Mouse (Mus musculus) v-Abl transformed pro-B cells (cell line): Measurements from ENCODE around the gene Tbxas1.

Experiments
- in situ Hi-C, 2 experiments: fragments of 400-800 bp; cut with MboI; formaldehyde crosslinking; loops; one replicate each; pipeline ENCODE4 v1.15.1; 2025; ENCODE audit not compliant: unreplicated experiment in 2 of 2

Gene Tbxas1

DNA sequence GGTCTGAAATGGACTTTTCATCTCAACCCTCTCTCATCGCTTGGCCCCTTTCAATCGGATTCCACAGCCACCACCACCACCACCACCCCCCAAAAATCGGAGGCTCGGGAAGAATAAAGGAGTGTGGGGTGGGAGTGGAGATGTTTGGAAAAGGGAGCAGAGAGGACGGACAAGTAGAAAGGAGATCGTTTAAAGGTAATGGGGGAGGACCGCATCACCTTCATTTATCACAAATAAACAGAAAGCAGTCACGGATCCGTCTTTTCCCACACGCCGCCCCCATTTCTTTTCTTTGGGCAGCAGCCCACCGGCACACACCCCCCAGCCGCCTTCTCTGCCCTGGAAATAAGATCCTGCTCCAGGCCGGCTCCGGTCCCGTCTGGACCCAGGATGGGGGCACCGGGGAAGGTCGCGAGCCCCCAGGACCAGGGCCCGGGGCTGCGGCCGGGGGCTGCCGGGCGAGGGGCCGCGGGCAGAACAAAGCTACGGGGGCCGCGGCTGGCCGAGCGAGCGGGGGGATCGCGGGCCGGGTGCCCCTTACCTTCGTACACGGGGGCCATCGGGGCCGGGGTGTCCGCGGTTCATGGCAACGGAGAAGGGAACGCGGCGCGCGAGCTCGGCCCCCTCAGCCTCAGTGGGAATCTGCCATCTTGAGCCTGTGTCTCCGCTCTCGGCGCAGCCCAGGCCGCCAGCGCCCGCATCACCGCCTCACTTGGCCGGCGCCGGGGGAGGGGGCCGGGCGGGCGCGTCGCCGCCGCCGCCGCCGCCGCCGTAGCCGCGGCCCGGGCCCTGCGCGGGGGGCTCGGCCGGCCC lies at the start of gene Tbxas1:
Gene Tbxas1, plus strand, starts transcription at position 147 of the 813 bp plus-strand sequence.
- in situ Hi-C loops = loop anchor here in 1 of 2 experiments (10.0 to 25.0 kb wide), 2 partner anchors 459 to 488 kb away; partner anchors contain the start of gene Ttc26

- in situ Hi-C loops = no loop called here
These were observed 49.3 kb upstream of the Tbxas1 start for GRCm38 (mm10) chr6:38825886-38826285.

GRCm38 (mm10) chr6:38826857-38827256 lies 48.3 kb upstream of the Tbxas1 start:
- in situ Hi-C loops = no loop called here

GRCm38 (mm10) chr6:38827435-38827834 lies 47.8 kb upstream of the Tbxas1 start:
- in situ Hi-C loops = no loop called here

DNA sequence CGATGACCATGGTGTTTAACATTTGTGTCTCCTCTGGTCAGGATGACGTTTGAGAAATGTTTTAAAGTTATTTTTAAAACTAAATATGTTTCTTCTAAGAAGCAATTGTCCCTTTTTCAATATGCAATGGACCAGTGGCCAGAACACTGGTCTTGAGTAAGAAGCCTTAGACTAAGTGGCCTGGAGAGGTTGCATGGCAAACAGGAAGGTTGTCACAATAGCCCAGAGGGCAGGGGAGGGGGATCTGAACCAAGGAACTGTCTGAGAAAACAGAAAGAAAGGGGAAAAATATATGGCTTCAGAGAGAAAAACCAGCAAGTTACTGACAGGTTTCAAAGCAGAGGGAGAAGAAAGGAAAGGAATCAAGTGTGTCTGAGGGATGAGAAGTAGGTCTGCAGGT lies 47.0 kb upstream of the Tbxas1 start:
- in situ Hi-C loops = no loop called here

- in situ Hi-C loops = no loop called here
These were observed 45.8 kb upstream of the Tbxas1 start for GRCm38 (mm10) chr6:38829452-38829851.

DNA sequence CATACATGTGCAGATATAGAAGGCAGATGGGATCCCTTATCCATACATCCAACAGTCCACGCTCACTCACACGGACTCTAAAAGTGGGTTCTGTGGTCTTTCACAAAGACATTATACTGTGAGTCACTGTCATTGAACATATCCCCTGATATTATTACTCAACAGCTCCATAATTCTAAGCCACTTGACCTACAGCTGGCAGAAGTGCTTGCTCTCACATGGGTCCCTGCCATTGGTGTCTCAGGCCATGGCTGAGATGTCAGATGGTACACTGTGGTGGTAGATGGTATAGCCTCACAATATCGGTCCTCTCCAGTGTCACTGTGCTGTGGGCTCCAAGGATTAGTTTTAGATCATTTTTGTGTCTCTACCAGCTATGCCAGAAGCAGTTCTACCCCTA lies 41.5 kb upstream of the Tbxas1 start:
- in situ Hi-C loops = no loop called here

DNA sequence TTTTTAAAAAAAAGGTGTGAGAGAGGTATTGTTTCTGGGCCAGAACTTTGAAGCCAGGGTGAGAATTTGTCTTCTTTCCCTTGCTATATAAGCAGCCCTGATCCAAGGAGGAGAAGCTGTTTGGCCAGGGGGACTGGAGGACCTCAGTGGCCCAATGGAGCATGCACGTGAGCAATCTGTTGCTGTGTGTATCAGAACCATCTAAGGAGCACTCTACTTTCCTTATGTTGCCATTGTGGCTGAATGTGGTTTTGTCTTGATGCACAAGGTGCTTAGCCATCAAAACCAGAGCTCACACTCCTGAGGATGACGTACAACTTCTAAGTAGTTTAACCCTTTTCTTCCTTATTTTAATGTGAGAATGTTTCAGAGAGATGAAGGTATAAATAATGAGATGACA lies 40.5 kb upstream of the Tbxas1 start:
- in situ Hi-C loops = no loop called here

DNA sequence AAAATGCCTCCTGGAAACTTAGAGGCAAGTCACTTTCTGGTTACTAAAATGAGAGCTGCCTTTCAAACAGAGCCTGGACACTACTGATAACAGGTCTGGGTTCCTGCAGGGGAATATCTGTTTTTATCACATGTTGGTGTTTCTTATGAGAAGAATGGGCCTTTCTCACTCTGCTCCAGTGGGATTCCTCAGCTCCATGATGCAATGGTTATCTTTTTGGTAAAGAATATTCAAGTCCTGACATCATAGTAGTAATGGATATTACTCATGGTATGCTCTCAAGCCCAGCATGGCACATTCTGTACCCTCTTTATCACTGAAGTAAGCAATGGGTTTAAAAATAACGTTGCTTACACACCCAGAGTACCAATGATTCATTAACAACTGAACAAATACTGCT lies 40.0 kb upstream of the Tbxas1 start:
- in situ Hi-C loops = no loop called here

DNA sequence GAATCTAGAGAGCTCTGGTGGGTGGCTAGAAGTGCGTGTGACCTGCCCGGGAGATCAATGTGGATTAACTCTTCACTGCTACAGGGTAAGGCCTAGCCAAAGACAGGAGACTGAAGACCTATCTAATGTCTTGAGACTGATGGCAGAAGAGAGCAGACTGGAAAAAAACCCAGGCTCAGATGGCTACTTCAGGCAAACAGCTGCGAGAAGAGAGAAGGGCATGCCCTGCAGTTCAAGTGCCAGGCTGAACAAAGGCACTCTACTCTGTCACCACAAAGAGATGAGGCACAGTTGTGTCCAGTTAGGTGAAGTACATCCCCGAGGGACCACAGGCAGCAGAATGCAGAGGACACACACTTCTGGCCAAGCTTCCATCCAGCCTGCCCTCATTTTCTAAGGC lies 37.1 kb upstream of the Tbxas1 start:
- in situ Hi-C loops = no loop called here

GRCm38 (mm10) chr6:38839891-38840290 lies 35.3 kb upstream of the Tbxas1 start:
- in situ Hi-C loops = no loop called here

DNA sequence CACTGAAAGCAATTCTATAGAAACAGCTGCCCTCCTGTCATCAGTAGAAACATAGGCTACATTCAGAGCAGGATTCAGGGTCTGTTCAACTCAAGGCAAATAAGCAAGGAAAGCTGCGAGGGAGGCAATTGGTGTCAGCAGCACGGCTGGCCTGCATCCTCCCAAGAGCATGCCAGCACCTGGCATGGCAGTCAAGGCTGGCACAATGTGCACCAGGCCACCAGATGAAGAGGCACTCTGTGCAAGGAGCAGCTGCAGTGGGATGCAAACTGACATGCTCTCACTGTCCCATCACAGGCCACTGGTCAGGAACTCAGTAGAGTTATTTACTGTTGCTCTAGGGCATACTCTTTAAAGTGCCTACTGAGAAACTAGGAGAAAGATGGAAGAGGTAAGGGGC lies 34.8 kb upstream of the Tbxas1 start:
- in situ Hi-C loops = no loop called here

DNA sequence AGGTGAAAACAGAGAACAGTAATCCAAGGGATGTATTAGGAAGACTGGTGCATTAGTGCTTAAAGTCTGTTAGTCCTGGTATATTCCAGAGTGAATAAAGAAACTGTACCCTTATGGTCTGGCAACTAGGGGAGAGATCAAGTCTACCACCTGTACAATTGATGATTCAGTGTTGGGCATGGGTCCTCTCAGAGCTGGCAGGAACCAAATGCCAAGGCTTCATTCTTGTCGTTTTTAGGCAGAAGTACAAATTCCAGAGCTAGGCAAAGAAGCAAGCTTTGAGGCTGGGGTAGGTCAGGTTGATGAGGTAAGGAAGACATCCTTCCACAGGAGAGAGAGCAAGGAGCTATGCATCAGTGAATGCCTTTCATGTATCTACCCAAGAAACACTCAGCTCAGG lies 34.4 kb upstream of the Tbxas1 start:
- in situ Hi-C loops = no loop called here

DNA sequence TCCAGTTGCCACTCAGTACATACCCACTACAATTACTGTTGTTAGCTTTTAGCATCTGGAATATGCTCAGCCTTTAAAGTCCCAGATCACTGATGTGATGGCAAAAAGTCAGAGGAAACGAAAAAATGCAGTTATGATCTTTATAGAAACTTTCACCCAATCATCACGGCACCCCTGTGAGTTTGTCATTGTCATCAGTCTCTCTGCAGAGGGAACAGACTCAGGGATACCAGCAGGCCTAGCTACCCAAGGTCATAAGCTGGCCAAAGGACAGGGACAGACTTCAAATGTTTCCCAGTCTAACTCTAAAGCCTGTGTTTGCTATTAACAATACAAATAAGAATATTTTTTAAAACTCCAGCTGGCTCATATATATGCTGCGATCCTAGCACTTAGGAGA lies 33.7 kb upstream of the Tbxas1 start:
- in situ Hi-C loops = no loop called here

GRCm38 (mm10) chr6:38845117-38845516 lies 30.1 kb upstream of the Tbxas1 start:
- in situ Hi-C loops = no loop called here

DNA sequence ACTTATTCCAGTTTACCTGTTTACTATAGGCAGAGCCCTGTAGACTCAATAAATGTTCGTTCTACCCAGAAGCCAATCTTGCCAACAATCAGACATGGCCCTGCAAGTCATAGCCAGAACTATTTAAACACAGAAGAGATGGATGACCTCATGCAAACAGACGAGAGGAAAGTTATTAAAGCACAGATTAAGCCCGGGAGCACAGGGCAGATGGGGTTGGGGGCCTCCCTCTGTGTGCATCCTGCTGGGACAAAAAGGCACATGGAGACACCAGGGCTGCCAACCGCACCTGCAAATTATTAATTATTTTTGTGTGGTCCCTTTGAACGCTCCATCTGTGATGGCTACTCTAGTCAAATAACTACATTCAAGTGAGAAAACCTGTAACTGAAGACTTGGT lies 29.3 kb upstream of the Tbxas1 start:
- in situ Hi-C loops = no loop called here

- in situ Hi-C loops = no loop called here
These were observed 28.6 kb upstream of the Tbxas1 start for GRCm38 (mm10) chr6:38846330-38847195.

DNA sequence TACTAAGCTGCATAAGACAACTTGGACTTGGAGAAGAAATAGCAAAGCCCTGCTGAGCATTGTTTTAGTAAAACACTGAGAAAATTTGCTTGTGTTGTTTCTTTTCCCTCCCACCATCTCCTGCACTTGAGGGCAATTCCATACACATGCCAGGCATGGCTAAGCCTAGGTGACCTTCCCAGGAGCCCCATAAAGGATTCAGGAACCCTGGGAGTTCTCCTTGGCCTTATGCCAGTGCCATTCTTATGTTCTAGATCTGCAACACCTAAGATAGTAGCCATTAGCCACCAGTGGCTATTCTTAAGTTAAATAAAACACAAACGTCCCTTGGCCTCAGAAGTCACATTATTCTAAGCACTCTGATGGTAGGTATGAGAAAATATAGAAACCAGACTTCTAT lies 27.8 kb upstream of the Tbxas1 start:
- in situ Hi-C loops = no loop called here

DNA sequence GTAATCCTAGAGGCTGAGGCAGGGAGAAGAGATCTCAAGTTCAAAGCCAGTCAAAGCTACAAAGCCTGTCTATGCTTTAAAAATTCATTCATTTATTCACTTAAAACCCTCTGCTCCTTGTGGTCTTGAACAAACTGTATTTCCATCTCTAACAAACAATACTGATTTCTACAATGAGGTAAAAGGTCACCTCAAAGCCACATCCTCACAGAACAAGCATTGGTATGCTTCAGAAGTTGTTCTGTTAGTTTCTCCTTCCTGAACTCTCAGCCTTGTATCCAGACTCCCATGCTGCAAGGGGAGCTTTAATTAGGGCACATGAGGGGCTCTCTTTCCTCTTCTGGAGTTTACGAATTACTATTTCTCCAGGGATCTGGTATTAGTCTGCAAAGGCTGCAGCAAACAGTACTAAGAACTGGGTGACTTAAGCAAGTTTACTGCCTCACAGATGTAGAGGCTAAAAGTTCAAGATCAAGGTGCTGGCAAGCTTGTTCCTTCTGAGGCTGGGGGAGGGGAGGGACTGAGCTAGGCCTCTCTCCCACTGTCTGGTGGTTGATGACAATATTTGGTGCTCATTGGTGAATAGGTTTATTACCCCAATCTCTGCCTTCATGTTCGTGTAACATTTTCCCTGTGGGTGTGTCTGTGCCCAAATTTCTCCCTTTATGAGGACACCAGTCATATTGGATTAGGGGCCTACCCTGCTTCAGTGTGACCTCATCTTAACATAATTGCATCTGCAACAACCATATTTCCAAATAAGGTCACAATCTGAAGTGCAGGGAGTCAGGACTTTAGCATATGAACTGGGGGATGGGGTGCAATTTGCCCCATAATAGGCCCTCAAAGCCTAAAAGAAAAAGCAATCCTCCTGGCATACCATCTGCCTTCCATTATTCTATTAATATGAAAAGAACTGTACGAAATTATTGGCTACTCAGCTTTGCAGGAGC lies 27.0 kb upstream of the Tbxas1 start:
- in situ Hi-C loops = no loop called here

DNA sequence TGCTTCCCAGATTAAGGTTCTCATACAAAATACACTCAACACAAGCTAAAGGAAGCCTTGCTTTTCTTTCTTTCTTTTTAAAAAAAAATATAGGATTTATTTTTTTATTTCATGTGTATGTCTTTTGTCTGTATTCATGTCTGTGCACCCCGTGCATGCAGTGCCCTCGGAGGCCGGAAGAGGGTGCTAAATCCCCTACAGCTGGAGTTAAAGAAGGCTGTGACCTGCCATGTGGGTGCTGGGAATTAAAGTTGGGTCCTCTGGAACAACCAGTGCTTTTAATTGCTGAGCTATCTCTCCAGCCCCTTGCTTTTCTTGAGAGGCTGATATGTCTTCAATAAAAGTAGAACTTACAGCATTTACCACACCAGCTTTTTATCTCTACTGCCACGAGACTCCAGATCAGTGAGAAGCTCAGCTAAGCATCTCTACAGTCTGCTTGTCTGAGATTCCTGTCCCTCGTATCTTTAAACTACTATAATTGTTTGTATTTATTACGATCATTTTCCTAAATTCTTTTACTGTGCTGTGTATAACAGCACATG lies 24.4 kb upstream of the Tbxas1 start:
- in situ Hi-C loops = no loop called here
